Mouse (Mus musculus): ENCODE data around the gene Ikbkg. TPM values are rescaled to one million over a fixed set of nuclear protein-coding genes. Genes with fewer than 3 reads are reported as not detected.
A peak's percentile ranks its signal among the peaks of the same experiment; 100 is the strongest.

The Ikbkg gene
- polyA plus RNA-seq, 1 experiment, result 37.1 TPM

- TF ChIP-seq CEBPB (IDR thresholded peaks at IDR 0.05; ENCODE audit: low read depth) (no peak), USF1 (IDR thresholded peaks at IDR 0.05; ENCODE audit: low read depth) (no peak), MAX (IDR thresholded peaks at IDR 0.05) (no peak), MYOG (IDR thresholded peaks at IDR 0.05; ENCODE audit: control insufficient read depth, extremely low read depth, insufficient read length) (no peak), FOSL1 (IDR thresholded peaks at IDR 0.05; ENCODE audit: insufficient read depth, low read length, poor library complexity, severe bottlenecking) (no peak), MYOD1 (IDR thresholded peaks at IDR 0.05; ENCODE audit: control insufficient read depth, insufficient read length, low read depth) (no peak), CTCF (IDR thresholded peaks at IDR 0.05; ENCODE audit: control insufficient read depth, insufficient read depth, insufficient read length) (no peak)
- Histone ChIP-seq H3K4me3 (ENCODE audit: insufficient read depth, poor library complexity, severe bottlenecking) (peak overlapping the region; percentile 43), H3K36me3 (ENCODE audit: control insufficient read depth, insufficient read depth) (peaks cover 17% of the 10 kb centered on the region), H3ac (ENCODE audit: control insufficient read depth, insufficient read length, low read depth) (peak overlapping the region; percentile 97), H3K79me2 (ENCODE audit: control insufficient read depth, insufficient read depth) (peaks cover 23% of the 10 kb centered on the region), H3K79me3 (ENCODE audit: low read depth) (peaks cover 4% of the 10 kb centered on the region), H3K27me3 (ENCODE audit: control insufficient read depth, insufficient read depth, insufficient read length) (no peaks in the 10 kb centered on the region)
Measured at GRCm38 (mm10) chrX:74367512-74367911, 25.6 kb upstream of the Ikbkg start.

- H3K79me2 ChIP-seq (ENCODE audit: control insufficient read depth, insufficient read depth), result peaks cover 23% of the 10 kb centered on the region
- H3ac ChIP-seq (ENCODE audit: control insufficient read depth, insufficient read length, low read depth), result peak overlapping the region; percentile 97
- peaks cover 4% of the 10 kb centered on the region for H3K79me3 ChIP-seq (ENCODE audit: low read depth)
- TF ChIP-seq MAX (IDR thresholded peaks at IDR 0.05), result peak; percentile 68
- no peak for TF ChIP-seq CEBPB (IDR thresholded peaks at IDR 0.05; ENCODE audit: low read depth)
- H3K4me3 ChIP-seq (ENCODE audit: insufficient read depth, poor library complexity, severe bottlenecking), result peak overlapping the region; percentile 43
- no peaks in the 10 kb centered on the region for H3K27me3 ChIP-seq (ENCODE audit: control insufficient read depth, insufficient read depth, insufficient read length)
- H3K36me3 ChIP-seq (ENCODE audit: control insufficient read depth, insufficient read depth), result peaks cover 17% of the 10 kb centered on the region
Measured at GRCm38 (mm10) chrX:74368209-74368909, 24.7 kb upstream of the Ikbkg start.

- Histone ChIP-seq H3K27me3 (ENCODE audit: control insufficient read depth, insufficient read depth, insufficient read length) (no peaks in the 10 kb centered on the region), H3K4me3 (ENCODE audit: insufficient read depth, poor library complexity, severe bottlenecking) (peak within 1 kb of the TSS; percentile 37), H3K79me3 (ENCODE audit: low read depth) (no peaks in the 10 kb centered on the region), H3ac (ENCODE audit: control insufficient read depth, insufficient read length, low read depth) (peak within 1 kb of the TSS; percentile 97), H3K79me2 (ENCODE audit: control insufficient read depth, insufficient read depth) (peaks cover 2% of the 10 kb centered on the region), H3K36me3 (ENCODE audit: control insufficient read depth, insufficient read depth) (peaks cover 3% of the 10 kb centered on the region)
- TF ChIP-seq USF1 (IDR thresholded peaks at IDR 0.05; ENCODE audit: low read depth) (peak; percentile 82), FOSL1 (IDR thresholded peaks at IDR 0.05; ENCODE audit: insufficient read depth, low read length, poor library complexity, severe bottlenecking) (no peak), CEBPB (IDR thresholded peaks at IDR 0.05; ENCODE audit: low read depth) (peak; percentile 55), MAX (IDR thresholded peaks at IDR 0.05) (no peak), MYOG (IDR thresholded peaks at IDR 0.05; ENCODE audit: control insufficient read depth, extremely low read depth, insufficient read length) (no peak), CTCF (IDR thresholded peaks at IDR 0.05; ENCODE audit: control insufficient read depth, insufficient read depth, insufficient read length) (no peak), MYOD1 (IDR thresholded peaks at IDR 0.05; ENCODE audit: control insufficient read depth, insufficient read length, low read depth) (no peak)
Measured at GRCm38 (mm10) chrX:74372888-74373549, 20.1 kb upstream of the Ikbkg start, which contains the start of the genes Ubl4a and Slc10a3. Ubl4a (minus strand) TSS chrX:74373218. Slc10a3 (minus strand) TSS chrX:74373349.

GRCm38 (mm10) chrX:74384451-74384850 is 8.6 kb upstream of the Ikbkg start:
- Histone ChIP-seq H3K4me3 (ENCODE audit: insufficient read depth, poor library complexity, severe bottlenecking) (no peak overlapping the region), H3K79me3 (ENCODE audit: low read depth) (no peaks in the 10 kb centered on the region), H3K36me3 (ENCODE audit: control insufficient read depth, insufficient read depth) (no peaks in the 10 kb centered on the region), H3K27me3 (ENCODE audit: control insufficient read depth, insufficient read depth, insufficient read length) (no peaks in the 10 kb centered on the region), H3K79me2 (ENCODE audit: control insufficient read depth, insufficient read depth) (no peaks in the 10 kb centered on the region), H3ac (ENCODE audit: control insufficient read depth, insufficient read length, low read depth) (no peak overlapping the region)
- TF ChIP-seq USF1 (IDR thresholded peaks at IDR 0.05; ENCODE audit: low read depth) (no peak), MAX (IDR thresholded peaks at IDR 0.05) (no peak), FOSL1 (IDR thresholded peaks at IDR 0.05; ENCODE audit: insufficient read depth, low read length, poor library complexity, severe bottlenecking) (no peak), CTCF (IDR thresholded peaks at IDR 0.05; ENCODE audit: control insufficient read depth, insufficient read depth, insufficient read length) (no peak), CEBPB (IDR thresholded peaks at IDR 0.05; ENCODE audit: low read depth) (no peak), MYOD1 (IDR thresholded peaks at IDR 0.05; ENCODE audit: control insufficient read depth, insufficient read length, low read depth) (no peak), MYOG (IDR thresholded peaks at IDR 0.05; ENCODE audit: control insufficient read depth, extremely low read depth, insufficient read length) (no peak)

GRCm38 (mm10) chrX:74388153-74388552 is 4.9 kb upstream of the Ikbkg start:
- Histone ChIP-seq H3K27me3 (ENCODE audit: control insufficient read depth, insufficient read depth, insufficient read length) (no peaks in the 10 kb centered on the region), H3K4me3 (ENCODE audit: insufficient read depth, poor library complexity, severe bottlenecking) (no peak overlapping the region), H3K36me3 (ENCODE audit: control insufficient read depth, insufficient read depth) (no peaks in the 10 kb centered on the region), H3K79me3 (ENCODE audit: low read depth) (no peaks in the 10 kb centered on the region), H3K79me2 (ENCODE audit: control insufficient read depth, insufficient read depth) (no peaks in the 10 kb centered on the region), H3ac (ENCODE audit: control insufficient read depth, insufficient read length, low read depth) (no peak overlapping the region)
- TF ChIP-seq MAX (IDR thresholded peaks at IDR 0.05), result no peak
- TF ChIP-seq MYOD1 (IDR thresholded peaks at IDR 0.05; ENCODE audit: control insufficient read depth, insufficient read length, low read depth), result no peak
- no peak for TF ChIP-seq FOSL1 (IDR thresholded peaks at IDR 0.05; ENCODE audit: insufficient read depth, low read length, poor library complexity, severe bottlenecking)
- TF ChIP-seq USF1 (IDR thresholded peaks at IDR 0.05; ENCODE audit: low read depth), result no peak
- no peak for TF ChIP-seq CEBPB (IDR thresholded peaks at IDR 0.05; ENCODE audit: low read depth)
- TF ChIP-seq CTCF (IDR thresholded peaks at IDR 0.05; ENCODE audit: control insufficient read depth, insufficient read depth, insufficient read length), result no peak
- TF ChIP-seq MYOG (IDR thresholded peaks at IDR 0.05; ENCODE audit: control insufficient read depth, extremely low read depth, insufficient read length), result no peak

Measured in C2C12 (cell line).